Mouse (Mus musculus) small intestine, adult 2 months (tissue): Measurements from ENCODE around the gene 1700003E16Rik.

Experiments used
- CTCF ChIP-seq: fragments of 200-500 bp; IDR thresholded peaks from 2 replicates; pipeline ENCODE4 v1.5.1; 2012; ENCODE audit warnings: low read depth, mild to moderate bottlenecking, control low read depth, inconsistent platforms, low read length, moderate library complexity, mixed read lengths; ENCODE audit not compliant: insufficient replicate concordance, insufficient read length; ENCODE audit errors: extremely low read depth
- POLR2A ChIP-seq: fragments of 200-500 bp; IDR thresholded peaks from 2 replicates; pipeline ENCODE4 v1.6.1; 2012; ENCODE audit warnings: low read depth, mild to moderate bottlenecking, control low read depth, inconsistent platforms, low read length, moderate library complexity

- TF ChIP-seq CTCF (no peak), POLR2A (peak; percentile 86)
Measured at GRCm38 (mm10) chr6:83108762-83109668, 47.2 kb upstream of the 1700003E16Rik start, which contains the start of gene Mrpl53.
